Mouse (Mus musculus) CH12.LX (cell line): ENCODE results near the gene Ccn6. TPM values are rescaled to one million over a fixed set of nuclear protein-coding genes. Genes with fewer than 3 reads are reported as not detected.

ENCODE experiments used
- DNase-seq: peaks from one replicate; pipeline ENCODE4 v3.0.0-alpha.2; 2013; ENCODE audit errors: extremely low read depth
- H3K27ac ChIP-seq: 2 replicates; pipeline ENCODE4 v1.5.1; 2012; ENCODE audit warnings: low read depth, mild to moderate bottlenecking, control low read depth, moderate library complexity; ENCODE audit not compliant: insufficient read depth
- H3K27me3 ChIP-seq: replicated peaks from 2 replicates; pipeline ENCODE3; 2012; ENCODE audit warnings: inconsistent platforms
- H3K36me3 ChIP-seq, 2 experiments: replicated peaks in 1 of 2; 2 replicates each; pipeline versions ENCODE3 to v1.6.1; 2012; ENCODE audit warnings: inconsistent platforms in 1 of 2, low read length in 1 of 2, mild to moderate bottlenecking in 1 of 2, mixed read lengths in 1 of 2, moderate library complexity in 1 of 2; ENCODE audit not compliant: control insufficient read depth in 1 of 2, insufficient read depth in 1 of 2
- H3K4me1 ChIP-seq, 2 experiments: 2 replicates each; pipeline ENCODE4 v1.6.1; 2012; ENCODE audit warnings: inconsistent platforms in 1 of 2, moderate library complexity in 1 of 2; ENCODE audit not compliant: insufficient read depth in 2 of 2, control insufficient read depth in 1 of 2
- H3K4me2 ChIP-seq: 2 replicates; pipeline ENCODE4 v1.6.1; 2012; ENCODE audit warnings: low read depth, mild to moderate bottlenecking, control low read depth; ENCODE audit not compliant: poor library complexity, insufficient read depth, severe bottlenecking
- H3K4me3 ChIP-seq, 3 experiments: fragments of 150-350 bp in 1 of 3; sonication (generic) in 1 of 3; replicated peaks in 1 of 3; 2 replicates each; pipeline versions ENCODE3 to v1.5.1; 2011 to 2012; ENCODE audit warnings: low read depth in 2 of 3, low read length in 2 of 3, mild to moderate bottlenecking in 2 of 3, moderate library complexity in 2 of 3, control low read depth in 1 of 3, improper control_type of control experiment in 1 of 3, inconsistent platforms in 1 of 3, mixed read lengths in 1 of 3; ENCODE audit not compliant: poor library complexity in 1 of 3
- H3K79me2 ChIP-seq: replicated peaks from 2 replicates; pipeline ENCODE4 v1.6.1; 2012; ENCODE audit warnings: mild to moderate bottlenecking, moderate library complexity; ENCODE audit not compliant: control insufficient read depth, poor library complexity, insufficient read depth, severe bottlenecking; ENCODE audit errors: extremely low read depth
- H3K9ac ChIP-seq: 2 replicates; pipeline ENCODE4 v1.6.1; 2012; ENCODE audit warnings: low read depth, mild to moderate bottlenecking, control low read depth, moderate library complexity; ENCODE audit not compliant: insufficient read depth
- H3K9me3 ChIP-seq: replicated peaks from 2 replicates; pipeline ENCODE3; 2012; ENCODE audit warnings: low read length, inconsistent platforms, mixed read lengths
- CHD1 ChIP-seq: IDR thresholded peaks from 2 replicates; pipeline ENCODE4 v1.6.1; 2012; ENCODE audit warnings: low read depth, low read length, improper control_type of control experiment, inconsistent platforms
- CHD2 ChIP-seq: IDR thresholded peaks from 2 replicates; pipeline ENCODE4 v1.6.1; 2011; ENCODE audit warnings: low read length, improper control_type of control experiment
- E2F4 ChIP-seq: IDR thresholded peaks from 2 replicates; pipeline ENCODE4 v1.6.1; 2011; ENCODE audit warnings: low read depth, low read length, improper control_type of control experiment; ENCODE audit not compliant: insufficient replicate concordance
- ELF1 ChIP-seq: IDR thresholded peaks from 2 replicates; pipeline ENCODE4 v1.6.1; 2014; ENCODE audit warnings: low read depth, mild to moderate bottlenecking, inconsistent platforms, low read length, improper control_type of control experiment
- ETS1 ChIP-seq: conservative IDR thresholded peaks from 2 replicates; pipeline ENCODE4 v1.6.1; 2012; ENCODE audit warnings: low read depth, mild to moderate bottlenecking, inconsistent platforms, low read length, improper control_type of control experiment, moderate library complexity
- GABPA ChIP-seq: IDR thresholded peaks from 2 replicates; pipeline ENCODE4 v1.6.1; 2012; ENCODE audit warnings: low read depth, low read length, improper control_type of control experiment, inconsistent platforms; ENCODE audit not compliant: insufficient replicate concordance
- HCFC1 ChIP-seq: IDR thresholded peaks from 2 replicates; pipeline ENCODE4 v1.6.1; 2012; ENCODE audit warnings: low read depth, mild to moderate bottlenecking, inconsistent platforms, low read length, improper control_type of control experiment
- IRF4 ChIP-seq: IDR thresholded peaks from 2 replicates; pipeline ENCODE4 v1.6.1; 2014; ENCODE audit warnings: low read depth, mild to moderate bottlenecking, inconsistent platforms, low read length, improper control_type of control experiment
- JUN ChIP-seq: IDR thresholded peaks from 2 replicates; pipeline ENCODE4 v1.6.1; 2011; ENCODE audit warnings: low read depth, mild to moderate bottlenecking, low read length, improper control_type of control experiment, moderate library complexity; ENCODE audit not compliant: insufficient read depth
- JUND ChIP-seq: conservative IDR thresholded peaks from 2 replicates; pipeline ENCODE4 v1.6.1; 2011; ENCODE audit warnings: low read depth, low read length, improper control_type of control experiment
- KAT2A ChIP-seq: IDR thresholded peaks from 2 replicates; pipeline ENCODE4 v1.6.1; 2012; ENCODE audit warnings: low read length, improper control_type of control experiment, inconsistent platforms; ENCODE audit not compliant: insufficient replicate concordance
- MAX ChIP-seq: IDR thresholded peaks from 2 replicates; pipeline ENCODE4 v1.6.1; 2011; ENCODE audit warnings: low read length, improper control_type of control experiment
- MAZ ChIP-seq: IDR thresholded peaks from 2 replicates; pipeline ENCODE4 v1.6.1; 2012; ENCODE audit warnings: low read depth, mild to moderate bottlenecking, inconsistent platforms, low read length, improper control_type of control experiment, moderate library complexity
- MXI1 ChIP-seq: IDR thresholded peaks from 2 replicates; pipeline ENCODE4 v1.6.1; 2011; ENCODE audit warnings: mild to moderate bottlenecking, low read depth, low read length, improper control_type of control experiment
- NELFE ChIP-seq: IDR thresholded peaks from 2 replicates; pipeline ENCODE4 v1.6.1; 2011; ENCODE audit warnings: low read depth, low read length, improper control_type of control experiment
- NRF1 ChIP-seq: IDR thresholded peaks from 2 replicates; pipeline ENCODE4 v1.6.1; 2014; ENCODE audit warnings: low read depth, mild to moderate bottlenecking, inconsistent platforms, low read length, improper control_type of control experiment, moderate library complexity
- PAX5 ChIP-seq: IDR thresholded peaks from 2 replicates; pipeline ENCODE4 v1.6.1; 2012; ENCODE audit warnings: low read length, inconsistent platforms, mixed read lengths
- RAD21 ChIP-seq: IDR thresholded peaks from 2 replicates; pipeline ENCODE4 v1.6.1; 2011; ENCODE audit warnings: low read depth, mild to moderate bottlenecking, low read length, improper control_type of control experiment, moderate library complexity
- RCOR1 ChIP-seq: conservative IDR thresholded peaks from 2 replicates; pipeline ENCODE4 v1.6.1; 2012; ENCODE audit warnings: low read depth, mild to moderate bottlenecking, inconsistent platforms, low read length, improper control_type of control experiment
- SIN3A ChIP-seq: IDR thresholded peaks from 2 replicates; pipeline ENCODE4 v1.6.1; 2012; ENCODE audit warnings: low read length, improper control_type of control experiment, inconsistent platforms
- SMC3 ChIP-seq: IDR thresholded peaks from 2 replicates; pipeline ENCODE4 v1.6.1; 2011; ENCODE audit warnings: low read depth, low read length, improper control_type of control experiment
- TBP ChIP-seq: conservative IDR thresholded peaks from 2 replicates; pipeline ENCODE4 v1.6.1; 2011; ENCODE audit warnings: low read depth, low read length, improper control_type of control experiment
- UBTF ChIP-seq: IDR thresholded peaks from 2 replicates; pipeline ENCODE4 v1.6.1; 2012; ENCODE audit warnings: low read depth, mild to moderate bottlenecking, inconsistent platforms, low read length, improper control_type of control experiment, moderate library complexity
- USF1 ChIP-seq: IDR thresholded peaks from 2 replicates; pipeline ENCODE4 v1.6.1; 2014; ENCODE audit warnings: low read depth, mild to moderate bottlenecking, inconsistent platforms, low read length, improper control_type of control experiment
- ZKSCAN1 ChIP-seq: IDR thresholded peaks from 2 replicates; pipeline ENCODE4 v1.6.1; 2012; ENCODE audit warnings: low read depth, inconsistent platforms, low read length, improper control_type of control experiment, borderline replicate concordance
- ZNF384 ChIP-seq: IDR thresholded peaks from 2 replicates; pipeline ENCODE4 v1.6.1; 2012; ENCODE audit warnings: low read depth, low read length, improper control_type of control experiment, inconsistent platforms
- dilution Hi-C: fragments of 300-500 bp; cut with MboI; formaldehyde crosslinking; loops from 2 replicates; pipeline ENCODE4 v1.14.3; 2020; ENCODE audit warnings: low sequenced_read_pairs; ENCODE audit not compliant: extremely low pct_unique_long_range_greater_than_20kb, extremely low pct_ligation_motif_present
- in situ Hi-C: fragments of 300-500 bp; cut with MboI; formaldehyde crosslinking; loops from 3 replicates; pipeline ENCODE4 v1.14.3; 2019; ENCODE audit warnings: low sequenced_read_pairs, low pct_ligation_motif_present, low pct_unique_long_range_greater_than_20kb, mixed read lengths
- polyA plus RNA-seq: library from polyadenylated mRNA; unstranded; fragments of >175 nt; gene quantifications from 2 replicates; pipeline ENCODE4 v1.2.1, GENCODE M21; 2012; ENCODE audit warnings: low read depth; ENCODE audit not compliant: insufficient read length
- total RNA-seq, 2 experiments: library from RNA; depleted of rRNA; stranded (reverse); fragments of 300-350 nt in 1 of 2; fragments of >200 nt in 1 of 2; gene quantifications; 2 replicates each; pipeline ENCODE4 v1.2.3; 2012 to 2014

Ccn6 gene
- total RNA-seq (2012; rRNA removed) (not detected in 2 replicates), total RNA-seq (2014; rRNA removed) (not detected in 2 replicates), polyA plus RNA-seq (0.33 and 0.48 TPM in 2 replicates)

- TF ChIP-seq CHD2 (no peak), MXI1 (no peak), JUN (no peak), NELFE (no peak), SIN3A (no peak), USF1 (no peak), NRF1 (no peak), MAX (no peak), IRF4 (no peak), MAZ (no peak), RAD21 (no peak), PAX5 (no peak), ZKSCAN1 (no peak), SMC3 (no peak), CHD1 (no peak), ETS1 (no peak)
- in situ Hi-C loops (no loop called here), dilution Hi-C loops (no loop called here)
- H3K9ac ChIP-seq: no peak within 1 kb of the TSS
- H3K27ac ChIP-seq: no peak within 1 kb of the TSS
- no peak within 1 kb of the TSS for H3K4me2 ChIP-seq
- no peak within 1 kb of the TSS for H3K4me3 ChIP-seq
- peaks cover 0 to 7% of the 10 kb centered on the region in 2 experiments for H3K36me3 ChIP-seq
- peaks cover 2% of the 10 kb centered on the region for H3K27me3 ChIP-seq
- DNase-seq: no peak
- no peaks in the 10 kb centered on the region for H3K79me2 ChIP-seq
- no peaks in the 10 kb centered on the region for H3K9me3 ChIP-seq
- H3K4me1 ChIP-seq: peaks cover 8 to 24% of the 10 kb centered on the region in 2 experiments
Measured at GRCm38 (mm10) chr10:39163694-39164093, at the start of gene Ccn6. Ccn6 (minus strand) TSS chr10:39163794.

GRCm38 (mm10) chr10:39210031-39210430 is 46.4 kb upstream of the Ccn6 start:
- no peaks in the 10 kb centered on the region for H3K36me3 ChIP-seq

More at GRCm38 (mm10) chr10:39210031-39210430, 46.4 kb upstream of the Ccn6 start:
- Histone ChIP-seq H3K4me3 (no peak overlapping the region), H3K27me3 (no peaks in the 10 kb centered on the region), H3K4me2 (no peak overlapping the region), H3K9me3 (no peaks in the 10 kb centered on the region), H3K79me2 (no peaks in the 10 kb centered on the region), H3K9ac (no peak overlapping the region), H3K27ac (no peak overlapping the region), H3K4me1 (no peaks in the 10 kb centered on the region)
- dilution Hi-C loops (no loop called here), in situ Hi-C loops (no loop called here)
- no peak for DNase-seq
- TF ChIP-seq JUND: no peak
- no peak for TF ChIP-seq GABPA
- no peak for TF ChIP-seq RCOR1
- TF ChIP-seq ELF1: no peak
- no peak for TF ChIP-seq UBTF
- no peak for TF ChIP-seq MAX
- no peak for TF ChIP-seq KAT2A
- no peak for TF ChIP-seq MAZ
- no peak for TF ChIP-seq ZNF384
- no peak for TF ChIP-seq HCFC1
- TF ChIP-seq E2F4: no peak
- TF ChIP-seq TBP: no peak
